Mouse (Mus musculus): ENCODE results near the gene Tagln2.

Tagln2 gene

DNA sequence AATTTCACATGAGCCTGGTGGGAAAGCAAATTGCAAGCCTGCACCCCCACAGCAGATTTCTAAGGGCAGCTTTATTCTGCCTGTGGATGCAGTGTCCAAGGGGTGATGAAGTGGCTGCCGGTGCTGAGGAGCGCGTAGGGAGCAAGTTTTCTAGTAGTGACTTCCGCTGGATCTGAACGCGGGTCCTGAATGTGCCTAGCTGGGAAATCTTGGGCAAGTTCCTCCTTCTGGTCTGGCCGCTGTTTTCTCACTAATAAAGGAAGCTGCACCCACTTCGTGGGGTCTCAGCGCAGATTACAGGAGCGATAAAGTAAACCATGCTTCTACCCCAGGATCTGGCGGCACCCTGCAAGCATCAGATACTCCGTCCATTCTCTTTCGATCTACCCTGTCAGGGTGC lies 18.7 kb upstream of the Tagln2 start:
- CTCF ChIA-PET: interaction anchor here (0.6 kb wide), 3 partner anchors 14 to 298 kb away, joined by 4 read pairs; no protein-coding TSS in a partner anchor

DNA sequence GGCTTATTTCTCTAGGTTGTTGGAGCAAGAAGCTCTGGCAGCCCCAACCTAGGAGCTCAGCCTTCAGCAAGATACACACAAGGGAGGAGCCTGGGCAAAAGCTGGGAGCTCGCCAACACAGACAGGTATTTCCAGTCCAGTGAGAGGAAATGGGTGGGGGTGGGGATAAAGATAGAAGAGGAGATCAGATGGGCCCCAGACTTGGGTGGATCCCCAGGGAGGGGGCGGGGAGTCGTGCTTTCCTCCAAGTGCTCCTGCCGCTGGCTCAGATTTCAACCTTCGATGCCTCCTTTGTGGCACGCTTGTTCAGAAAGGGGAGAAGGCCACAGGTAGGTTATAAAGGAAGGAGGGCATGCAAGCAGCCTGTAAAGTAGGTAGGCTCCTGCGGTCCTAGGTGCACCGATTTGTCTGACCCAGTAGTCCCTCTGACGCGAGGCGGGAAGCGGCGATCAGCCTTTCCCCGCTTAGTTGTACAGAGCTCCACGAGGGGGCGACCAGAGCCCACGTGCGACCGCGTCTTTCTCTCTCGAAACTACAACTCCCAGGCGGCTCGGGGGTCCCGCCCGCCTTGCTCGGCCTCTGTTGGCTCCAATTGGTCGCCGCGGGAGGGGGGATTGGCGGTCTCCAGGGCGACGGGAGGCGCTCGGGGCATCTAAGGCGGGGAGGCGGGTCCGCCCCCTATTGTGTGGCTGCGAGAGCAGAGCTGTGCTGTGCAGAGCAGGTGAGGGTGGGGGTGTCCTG lies 18.1 kb upstream of the Tagln2 start, which contains the start of gene Igsf9:
Gene Igsf9, plus strand, starts transcription at position 249 of the 741 bp plus-strand sequence.
- CTCF ChIA-PET: interaction anchor here (0.5 to 0.6 kb wide), 4 partner anchors 9 to 299 kb away, joined by 3 to 4 read pairs (median 4); no protein-coding TSS in a partner anchor

DNA sequence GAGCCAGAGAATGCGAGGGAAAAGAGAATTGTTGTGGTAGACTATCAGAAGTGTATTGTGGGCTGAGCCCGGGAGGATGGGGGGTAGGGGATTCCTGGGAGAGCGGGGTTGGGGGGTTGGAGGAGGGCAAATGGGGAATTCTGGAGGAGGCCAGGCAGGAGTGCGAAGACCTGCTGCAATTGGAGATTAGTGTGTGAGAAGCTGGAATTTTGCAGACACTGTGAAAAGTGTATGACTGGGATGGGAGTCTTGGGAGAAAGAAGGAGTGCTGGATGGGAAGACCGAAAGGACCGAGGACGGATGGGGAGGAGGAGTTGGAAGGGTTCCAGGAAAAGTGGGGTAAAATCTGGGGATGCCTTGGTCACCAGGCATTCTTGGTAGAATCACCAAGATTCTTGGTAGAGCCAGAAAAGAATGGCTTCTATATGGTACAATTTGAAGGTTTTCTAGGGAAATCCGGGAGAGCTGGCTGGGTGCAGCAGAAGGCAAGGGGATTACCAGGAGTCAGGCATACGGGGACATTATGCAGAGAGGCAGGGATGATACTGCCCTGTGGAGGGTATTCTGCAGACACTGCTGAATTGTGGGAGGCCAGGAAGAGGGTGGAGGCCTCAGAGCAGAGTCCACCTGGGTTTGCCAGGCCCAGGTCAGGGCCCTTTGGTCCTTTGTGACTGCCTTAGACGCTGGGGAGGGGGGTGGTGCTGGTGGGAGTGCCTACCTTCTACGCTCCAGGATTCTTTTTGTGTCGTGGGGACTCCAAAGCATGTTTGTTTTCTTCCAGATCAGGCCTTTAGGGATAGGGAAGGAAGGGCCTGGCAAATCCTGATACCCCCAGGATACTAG lies 17.1 kb upstream of the Tagln2 start:
- CTCF ChIA-PET: interaction anchor here (0.5 to 1.3 kb wide), 2 partner anchors 8 to 69 kb away, joined by 3 read pairs; no protein-coding TSS in a partner anchor

DNA sequence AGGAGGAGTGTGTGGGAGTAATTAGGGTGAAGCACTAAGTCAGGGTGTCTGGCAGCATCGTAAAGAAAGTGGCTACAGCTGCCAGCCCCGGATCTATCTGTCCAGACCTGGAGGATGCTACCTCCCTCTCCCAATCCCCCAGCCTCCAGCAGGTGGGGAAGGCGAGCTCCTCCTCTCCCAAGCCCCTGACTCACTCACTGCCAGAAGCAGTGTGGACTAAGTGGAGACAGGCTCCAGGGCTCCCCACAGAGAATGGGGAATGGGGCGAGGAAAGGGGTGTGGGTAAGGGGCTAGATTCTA lies 16.5 kb upstream of the Tagln2 start:
- CTCF ChIA-PET: interaction anchor here (1.3 kb wide), 1 partner anchor 70 kb away, joined by 3 read pairs; no protein-coding TSS in a partner anchor

DNA sequence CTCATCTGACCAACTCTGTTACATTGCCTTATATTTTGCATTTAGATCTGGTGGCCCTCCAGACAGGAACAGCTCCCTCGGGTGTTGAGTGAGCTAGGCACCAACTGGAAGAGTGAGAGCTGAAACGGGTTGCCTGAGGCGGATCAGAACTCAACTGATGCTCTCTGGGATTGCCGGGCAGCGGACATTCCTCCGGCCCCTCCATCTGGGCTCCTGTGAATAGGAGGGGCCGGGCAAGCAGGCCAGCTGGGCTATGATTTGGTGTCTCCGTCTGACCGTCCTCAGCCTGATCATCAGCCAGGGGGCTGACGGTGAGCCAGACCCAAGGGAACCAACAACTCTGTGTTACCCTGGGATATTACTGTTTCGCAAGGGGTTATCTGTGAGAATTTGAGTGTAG lies 15.6 kb upstream of the Tagln2 start:
- CTCF ChIA-PET: no interaction called here

DNA sequence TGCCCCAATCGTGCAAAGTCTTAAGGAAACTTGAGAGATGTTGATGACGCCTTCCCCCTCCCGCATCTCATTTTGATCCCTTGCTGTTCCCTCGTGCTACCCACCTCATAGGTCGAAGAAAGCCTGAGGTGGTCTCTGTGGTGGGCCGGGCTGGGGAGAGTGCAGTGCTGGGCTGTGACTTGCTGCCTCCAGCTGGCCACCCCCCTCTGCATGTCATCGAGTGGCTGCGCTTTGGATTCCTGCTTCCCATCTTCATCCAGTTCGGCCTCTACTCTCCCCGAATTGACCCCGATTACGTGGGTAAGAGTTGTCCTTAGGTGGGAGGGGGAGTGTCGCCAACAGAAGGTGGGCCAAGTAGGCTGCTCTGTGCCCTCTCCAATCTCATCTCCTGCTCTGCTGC lies 15.2 kb upstream of the Tagln2 start:
- CTCF ChIA-PET: no interaction called here

DNA sequence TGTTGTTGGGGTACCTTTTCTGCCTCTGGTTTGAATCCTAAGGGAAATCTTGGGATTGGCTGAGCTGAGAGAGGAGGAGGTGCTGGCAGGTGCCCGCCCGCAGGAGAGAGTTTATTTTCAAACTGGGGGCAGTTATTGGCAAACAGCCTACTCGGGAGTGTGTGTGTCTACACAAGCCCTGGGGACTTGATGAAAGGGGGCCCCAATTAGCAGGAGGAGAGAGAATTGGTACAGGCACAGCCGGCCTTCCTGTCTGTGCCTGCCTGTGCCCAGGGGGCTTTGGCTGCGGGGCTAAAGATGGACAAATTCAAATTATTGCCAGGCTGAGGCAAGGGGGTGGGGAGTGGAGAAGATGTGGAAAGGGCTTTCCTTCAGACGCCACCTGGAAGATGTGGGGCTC lies 14.0 kb upstream of the Tagln2 start:
- CTCF ChIA-PET: no interaction called here

DNA sequence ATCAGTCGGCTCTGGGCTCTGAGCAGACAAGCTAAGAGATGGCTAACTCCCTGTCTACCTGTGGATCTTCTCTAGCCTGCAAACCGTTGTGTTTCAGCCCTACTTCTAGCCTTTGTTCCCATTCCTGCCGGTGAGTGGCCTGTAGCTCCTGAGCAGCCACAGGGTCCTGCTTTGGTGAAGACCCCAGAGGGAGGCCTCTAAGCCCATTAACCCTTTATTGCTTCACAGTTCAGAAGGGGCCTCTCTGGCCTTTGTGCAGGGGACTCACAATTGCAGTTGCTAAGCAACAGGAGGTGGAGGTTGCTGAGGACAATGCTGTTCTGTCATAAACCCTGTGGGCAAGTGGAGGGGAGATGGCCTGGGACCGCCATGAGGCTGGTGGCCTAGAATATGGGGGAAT lies 13.6 kb upstream of the Tagln2 start:
- CTCF ChIA-PET: no interaction called here

DNA sequence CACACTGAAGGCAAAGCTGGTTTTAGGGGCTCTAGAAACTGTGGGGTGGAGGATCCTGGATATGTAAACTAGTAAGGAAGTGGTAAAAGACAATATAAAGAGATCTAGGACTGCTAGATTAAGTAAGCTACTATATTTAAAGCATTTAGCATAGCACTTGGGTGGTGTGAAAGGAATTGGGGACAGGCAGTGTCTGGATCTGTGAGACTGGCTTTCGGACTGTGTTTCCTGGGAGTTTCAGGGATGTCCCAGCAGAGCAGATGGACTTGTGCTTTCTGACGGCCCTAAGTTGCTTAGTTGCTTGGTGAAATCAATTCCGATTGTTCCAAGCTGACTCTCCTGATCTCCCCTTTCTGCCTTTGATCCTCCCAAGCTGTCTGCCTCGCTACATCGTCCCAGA lies 13.2 kb upstream of the Tagln2 start:
- CTCF ChIA-PET: no interaction called here

DNA sequence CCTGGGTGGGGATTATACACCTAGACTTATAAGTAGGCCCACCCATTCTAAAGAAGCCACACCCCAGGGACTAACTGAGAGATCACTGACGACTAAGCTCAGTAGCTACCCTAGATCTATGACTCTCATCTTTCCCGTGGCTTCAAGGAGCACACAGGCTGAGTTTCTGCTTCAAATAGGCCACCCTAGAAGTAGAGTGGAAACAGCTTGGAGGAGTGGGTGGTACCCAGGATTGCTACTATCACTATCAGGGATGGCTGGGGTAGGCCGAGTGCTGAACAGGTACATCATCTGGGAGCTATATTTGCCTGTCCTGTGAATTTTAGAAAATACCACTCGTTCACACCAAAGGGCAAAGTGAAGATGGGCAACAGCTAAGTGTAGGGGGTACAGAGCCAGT lies 12.0 kb upstream of the Tagln2 start:
- CTCF ChIA-PET: no interaction called here

DNA sequence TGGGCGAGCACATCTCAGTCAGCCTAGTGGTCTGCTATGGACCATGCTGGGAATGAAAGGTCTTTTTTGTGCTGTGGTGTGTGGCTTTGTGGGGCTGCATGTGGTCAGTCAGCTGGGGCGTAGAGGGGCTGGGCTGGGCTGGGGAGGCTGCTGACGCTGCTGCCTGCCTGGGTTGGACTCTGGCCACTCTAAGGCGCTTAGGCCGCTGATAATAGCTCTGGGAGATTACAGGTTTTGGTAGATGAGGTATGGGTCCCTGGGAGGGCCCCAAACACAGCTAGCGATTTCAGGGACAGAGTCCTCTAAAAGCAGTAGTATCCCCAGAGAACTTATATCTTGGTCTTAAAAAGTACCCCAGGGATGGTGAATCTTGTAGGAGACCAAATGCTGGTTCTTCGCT lies 11.0 kb upstream of the Tagln2 start:
- CTCF ChIA-PET: no interaction called here

DNA sequence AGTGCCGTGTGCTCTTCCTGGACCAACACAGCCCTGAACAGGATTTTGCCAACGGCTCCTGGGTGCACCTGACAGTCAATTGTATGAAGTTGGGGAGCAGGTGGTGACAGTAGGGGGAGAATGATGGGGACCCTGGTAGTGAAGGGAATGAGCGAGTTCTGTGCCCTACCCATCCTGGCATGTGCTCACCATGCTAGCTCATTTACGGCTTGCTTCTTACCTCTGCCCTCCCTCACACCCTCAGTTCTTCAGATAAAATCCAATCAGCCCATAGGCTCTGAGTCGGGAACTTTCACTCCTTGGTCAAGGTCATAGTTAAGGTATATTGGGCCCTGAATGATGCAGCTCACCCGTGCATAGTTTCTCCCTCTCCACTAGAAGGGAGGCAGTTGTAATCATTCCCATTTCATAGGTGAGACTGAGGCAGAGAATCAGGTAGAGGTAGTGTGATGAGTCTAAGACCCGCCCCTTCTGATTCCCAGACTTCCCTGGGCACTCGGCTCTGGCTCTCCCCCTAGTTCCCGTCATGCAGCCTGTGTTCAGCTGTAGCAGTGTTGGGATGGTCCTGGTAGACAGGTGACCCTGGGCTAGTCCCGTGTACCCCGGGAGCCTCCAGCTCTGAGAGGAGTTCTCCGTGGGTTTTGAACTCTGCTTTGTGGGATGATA lies 10.1 kb upstream of the Tagln2 start:
- CTCF ChIA-PET: interaction anchor here (0.9 to 2.5 kb wide), 3 partner anchors 26 to 81 kb away, joined by 3 to 14 read pairs (median 4); no protein-coding TSS in a partner anchor

DNA sequence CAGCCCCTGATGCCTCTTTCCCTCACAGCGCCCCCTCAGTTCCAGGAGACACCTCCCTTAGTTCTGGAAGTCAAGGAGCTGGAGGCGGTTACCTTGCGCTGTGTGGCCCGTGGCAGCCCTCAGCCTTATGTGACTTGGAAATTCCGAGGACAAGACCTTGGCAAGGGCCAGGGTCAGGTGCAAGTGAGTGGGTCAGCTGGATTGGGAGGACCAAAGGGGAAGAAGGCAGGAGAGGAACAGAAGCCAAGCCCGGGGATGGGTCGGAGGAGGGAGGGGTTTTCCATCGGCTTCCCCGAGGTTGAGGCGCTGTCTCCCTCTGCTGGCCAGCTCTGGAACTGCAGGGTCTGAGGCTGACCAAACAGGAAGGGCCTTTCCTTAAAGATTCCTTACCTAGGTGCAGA lies 9.6 kb upstream of the Tagln2 start:
- CTCF ChIA-PET: interaction anchor here (0.7 to 2.5 kb wide), 4 partner anchors 8 to 81 kb away, joined by 3 to 14 read pairs (median 4); no protein-coding TSS in a partner anchor

DNA sequence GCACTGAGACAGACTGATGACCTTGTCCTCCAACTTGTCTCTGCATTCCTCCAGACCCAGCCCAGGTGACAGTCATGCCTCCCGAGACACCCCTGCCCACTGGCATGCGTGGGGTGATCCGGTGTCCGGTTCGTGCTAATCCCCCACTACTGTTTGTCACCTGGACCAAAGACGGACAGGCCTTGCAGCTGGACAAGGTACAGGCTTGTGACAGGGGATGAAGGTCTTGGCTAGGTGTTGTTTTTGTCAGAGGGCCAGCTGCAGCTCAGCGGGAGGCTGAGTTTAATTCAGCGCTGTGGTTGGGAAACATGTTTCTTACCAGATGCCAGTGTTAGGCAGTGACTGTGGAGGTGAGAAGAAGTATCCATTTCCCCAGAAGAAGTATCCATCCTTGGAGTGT lies 7.8 kb upstream of the Tagln2 start:
- CTCF ChIA-PET: interaction anchor here (0.6 to 2.5 kb wide), 3 partner anchors 33 to 83 kb away, joined by 3 to 14 read pairs (median 4); no protein-coding TSS in a partner anchor

DNA sequence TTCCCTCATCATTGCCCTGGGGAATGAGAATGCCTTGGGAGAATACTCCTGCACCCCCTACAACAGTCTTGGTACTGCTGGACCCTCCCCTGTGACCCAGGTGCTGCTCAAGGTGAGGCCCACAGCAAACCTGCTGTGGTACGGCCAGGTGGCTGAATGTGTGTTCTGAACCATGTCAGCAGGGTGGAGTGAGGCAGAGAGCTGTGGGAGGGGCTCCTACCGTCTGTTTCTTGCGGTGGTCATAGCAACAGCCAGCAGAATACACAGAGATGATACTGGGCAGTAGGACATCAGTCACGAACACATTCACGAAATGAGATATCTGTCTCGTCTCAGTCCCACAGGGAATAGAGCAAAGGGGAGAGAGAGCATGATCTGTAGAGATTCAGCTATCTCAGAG lies 6.3 kb upstream of the Tagln2 start:
- CTCF ChIA-PET: no interaction called here

DNA sequence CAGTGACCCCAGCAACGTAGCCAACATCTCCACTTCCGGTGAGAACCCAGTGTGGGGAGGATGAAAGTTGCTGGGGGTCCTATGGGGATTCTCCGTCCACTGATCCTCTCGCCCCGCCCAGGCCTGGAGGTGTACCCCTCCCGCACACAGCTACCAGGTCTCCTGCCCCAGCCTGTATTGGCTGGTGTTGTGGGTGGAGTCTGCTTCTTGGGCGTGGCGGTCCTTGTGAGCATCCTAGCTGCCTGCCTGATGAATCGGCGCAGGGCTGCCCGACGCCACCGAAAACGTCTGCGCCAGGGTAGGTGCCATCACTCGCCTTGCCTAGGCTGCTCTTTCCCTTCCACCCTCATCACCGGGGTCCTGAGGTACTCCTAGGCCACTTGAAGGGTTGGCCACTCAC lies 3.8 kb upstream of the Tagln2 start:
- CTCF ChIA-PET: no interaction called here

DNA sequence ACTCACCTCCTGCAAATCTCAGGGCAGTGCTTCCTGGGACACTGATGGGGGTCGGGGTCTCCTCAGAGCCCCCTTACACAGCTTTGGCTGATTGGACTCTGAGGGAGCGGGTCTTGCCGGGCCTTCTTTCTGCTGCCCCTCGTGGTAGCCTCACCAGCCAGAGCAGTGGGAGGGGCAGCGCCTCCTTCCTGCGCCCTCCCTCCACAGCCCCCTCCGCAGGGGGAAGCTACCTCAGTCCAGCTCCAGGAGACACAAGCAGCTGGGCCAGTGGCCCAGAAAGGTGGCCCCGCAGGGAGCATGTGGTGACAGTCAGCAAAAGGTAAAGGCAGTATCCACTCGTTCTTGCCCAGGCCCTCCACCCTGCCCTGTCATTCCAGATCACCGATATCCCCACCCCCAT lies 2.4 kb upstream of the Tagln2 start:
- CTCF ChIA-PET: interaction anchor here (0.5 kb wide), 1 partner anchor 65 kb away, joined by 4 read pairs; no protein-coding TSS in a partner anchor

DNA sequence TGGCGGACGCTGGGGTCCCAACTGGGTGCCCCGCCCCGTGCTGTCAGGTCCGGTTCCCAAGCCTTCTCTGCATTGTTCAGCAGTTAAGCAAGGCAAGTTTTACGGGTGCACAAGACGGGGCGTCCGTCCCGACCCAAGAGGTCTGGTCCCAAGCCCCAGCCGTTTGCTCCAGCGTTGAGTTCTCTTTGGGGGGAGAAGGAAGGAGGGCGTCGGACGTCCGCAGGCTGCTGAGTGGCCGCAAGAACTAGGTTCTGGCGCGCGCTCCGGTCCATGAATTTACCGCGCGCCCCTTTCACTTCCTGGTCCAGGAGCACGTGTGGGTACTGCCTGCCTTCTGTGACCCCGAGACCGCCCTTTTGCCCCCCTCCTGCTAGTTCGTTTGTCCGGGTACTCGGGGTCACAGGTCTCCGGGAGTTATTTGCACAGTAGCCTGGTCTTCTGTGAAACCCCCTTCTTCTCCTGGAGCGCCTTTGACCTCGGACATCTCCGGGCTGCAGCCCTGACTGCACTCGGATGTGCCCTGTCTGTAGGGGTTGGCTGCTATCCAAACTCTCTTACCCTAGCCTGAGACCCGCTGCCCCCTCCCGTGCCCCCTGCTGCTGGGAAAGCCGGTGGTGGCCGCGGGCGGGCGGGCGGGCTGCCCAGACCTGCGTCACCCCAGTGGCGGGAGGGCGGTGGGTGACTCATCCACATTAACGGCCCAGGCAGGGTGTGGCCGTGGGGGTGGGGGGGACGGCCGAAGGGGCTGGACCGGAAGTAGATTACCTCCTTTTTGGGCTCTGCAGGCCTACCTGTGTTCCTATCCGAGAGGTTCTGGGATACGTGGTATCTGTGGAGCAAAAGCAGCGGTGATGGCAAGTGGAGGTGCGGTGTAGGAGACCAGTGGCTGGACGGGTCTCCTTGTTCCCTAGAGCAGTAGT lies 864 bp downstream of the Tagln2 start:
- CTCF ChIA-PET: interaction anchor here (0.9 kb wide), 1 partner anchor 132 kb away, joined by 3 read pairs; the partner anchor contains the start of gene Dusp23

DNA sequence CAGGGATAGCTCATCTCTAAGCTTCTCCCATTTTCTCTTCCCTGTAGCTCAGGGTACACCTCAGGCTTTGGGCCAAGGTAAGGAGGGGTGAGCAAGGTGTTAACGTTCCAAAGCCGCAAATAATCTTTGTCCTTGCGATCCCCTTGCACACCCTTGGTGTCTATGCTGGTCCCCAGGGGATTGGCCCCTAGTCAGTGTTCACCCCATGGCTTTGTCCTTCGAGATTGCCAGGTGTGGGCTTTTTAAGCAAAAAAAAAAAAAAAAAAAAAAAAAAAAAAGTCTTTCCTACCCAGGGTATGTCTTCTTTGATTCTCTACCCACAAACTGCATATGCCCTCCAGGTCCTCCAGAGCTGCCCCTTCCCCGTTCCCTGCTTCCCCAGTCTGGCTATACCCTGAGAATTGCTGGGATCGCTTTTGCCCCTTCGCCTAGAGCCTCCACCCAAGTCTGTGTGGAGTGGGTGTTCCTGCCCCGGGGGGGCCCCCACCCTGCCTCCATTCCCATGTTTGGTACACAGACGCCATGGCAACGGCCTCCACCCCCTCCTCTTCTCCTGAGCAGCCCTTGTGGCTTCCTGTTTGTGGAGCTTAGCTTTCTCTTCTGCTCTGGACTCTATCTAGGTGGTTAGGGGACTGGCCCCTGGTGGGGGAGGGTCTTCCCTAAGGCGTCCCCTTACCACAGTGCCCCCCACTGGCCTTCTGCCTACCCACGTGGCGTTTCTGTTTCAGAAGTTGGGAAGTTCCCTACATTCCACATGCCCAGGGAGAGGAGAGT lies 1.7 kb downstream of the Tagln2 start:
- CTCF ChIA-PET: no interaction called here
